Mouse (Mus musculus): Measurements from ENCODE around the gene Atp5d. TPM values are rescaled to one million over a fixed set of nuclear protein-coding genes. Genes with fewer than 3 reads are reported as not detected.
A peak's percentile ranks its signal among the peaks of the same experiment; 100 is the strongest.

Atp5d gene
- total RNA-seq, 1 experiment from 2014 or later = 460 TPM

DNA sequence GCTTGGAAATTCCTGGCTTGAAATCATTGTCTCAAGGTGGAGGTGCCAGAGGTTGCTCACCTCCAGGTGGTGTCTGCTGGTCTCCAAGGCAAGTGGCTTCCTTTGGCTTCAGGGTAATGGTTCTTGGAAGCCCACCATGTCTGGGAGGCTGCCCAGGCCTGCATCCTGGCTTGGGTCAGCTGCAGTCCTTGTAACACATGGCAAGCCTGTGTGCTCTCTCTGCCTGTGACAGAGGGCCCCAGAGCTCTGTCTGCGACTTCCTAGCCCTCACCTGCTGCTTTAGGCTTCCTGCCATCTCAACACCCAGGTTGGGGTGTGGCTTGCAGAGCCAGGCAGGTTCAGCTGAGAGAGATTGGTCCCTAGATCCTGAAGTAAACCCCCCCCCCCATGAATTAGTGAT, 20.7 kb upstream of the Atp5d start:
- no peak for DNase-seq

DNA sequence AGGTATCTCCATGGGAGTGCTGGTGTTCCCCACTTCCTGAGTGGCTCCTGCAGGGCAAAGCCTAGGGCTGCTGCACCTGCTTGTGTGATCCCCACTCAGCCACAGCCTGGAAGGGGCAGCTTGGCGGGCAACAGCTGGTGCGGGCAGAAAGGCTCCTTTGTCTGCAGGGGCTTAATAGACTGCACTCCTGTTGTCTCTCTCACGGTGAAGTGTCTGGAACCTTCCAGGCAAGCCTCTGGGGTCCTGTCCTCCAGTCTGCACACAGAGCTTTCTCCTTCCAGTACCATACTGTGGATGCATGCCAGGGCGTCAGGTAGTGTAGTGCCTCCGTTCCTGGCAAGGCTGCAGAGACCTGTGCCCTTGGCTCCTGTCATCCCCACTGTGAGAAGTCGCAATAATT, 19.9 kb upstream of the Atp5d start:
- DNase-seq = no peak

DNA sequence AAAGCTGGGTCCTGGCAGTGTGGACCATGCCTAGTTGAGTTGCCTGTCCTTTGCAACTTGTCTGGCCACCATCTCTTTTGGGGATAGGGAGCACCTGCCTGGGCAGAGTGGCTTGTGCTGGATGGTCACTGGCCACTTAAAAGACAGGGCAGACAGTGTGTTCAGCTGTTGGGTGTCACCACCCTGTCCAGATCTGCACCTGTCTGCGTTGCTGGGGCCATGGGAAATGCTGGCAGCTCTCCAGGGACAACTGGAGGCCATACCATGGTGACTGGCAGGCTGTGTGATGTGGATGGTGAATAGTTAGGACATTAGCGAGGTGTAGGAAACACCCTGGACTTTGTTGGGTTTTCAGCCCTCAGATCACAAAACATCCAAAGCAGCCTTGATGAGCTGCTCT, 18.3 kb upstream of the Atp5d start:
- no peak for DNase-seq

DNA sequence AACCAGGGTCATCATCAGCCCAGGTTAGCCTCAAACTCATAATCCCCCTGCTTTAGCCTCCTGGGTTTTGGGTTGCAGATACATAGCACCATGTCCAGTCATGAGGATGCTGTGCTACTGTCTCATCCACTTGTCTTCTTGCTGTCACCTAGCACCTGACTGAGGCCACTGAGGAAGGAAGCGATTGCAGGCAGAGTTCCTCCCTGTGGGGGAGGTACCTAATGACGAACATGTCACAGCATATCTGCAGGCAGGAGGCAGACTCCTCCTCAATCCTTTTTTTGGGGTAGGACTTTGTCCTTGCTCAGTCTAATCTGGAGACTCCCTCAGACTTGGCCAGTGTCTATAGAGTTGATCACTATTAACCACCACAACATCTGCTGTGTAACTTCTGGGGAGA, 16.8 kb upstream of the Atp5d start:
- DNase-seq = no peak

DNA sequence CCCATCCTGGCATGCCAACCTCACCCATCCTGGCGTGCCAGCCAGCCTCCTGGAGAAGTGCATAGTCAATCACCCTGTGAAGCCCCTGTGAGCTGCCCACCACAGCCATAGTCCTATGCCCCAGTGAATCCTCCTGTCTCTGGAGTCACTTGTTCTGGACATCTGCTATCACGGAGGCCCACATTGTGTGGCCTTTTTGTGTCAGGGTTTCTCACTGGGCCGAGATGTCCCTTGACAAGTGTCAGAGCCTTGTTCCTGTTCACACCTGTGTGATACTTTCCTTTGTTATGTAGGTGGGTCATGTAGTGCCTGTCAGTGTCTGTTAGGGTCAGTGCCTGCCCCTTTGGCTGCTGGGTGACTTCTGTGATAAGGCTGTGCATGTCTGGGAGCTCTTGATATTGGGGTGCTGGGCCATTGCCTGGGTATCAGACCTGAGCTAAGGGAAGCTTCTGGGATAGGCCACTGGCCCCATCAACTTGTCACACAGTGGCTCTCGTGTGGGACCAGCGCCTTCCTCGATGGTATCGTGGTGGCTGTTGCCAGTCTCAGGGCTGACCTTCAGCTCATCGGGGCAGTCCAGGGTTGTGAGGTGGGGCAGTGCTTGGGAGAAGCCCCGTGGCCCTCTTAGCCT, 14.4 kb upstream of the Atp5d start:
- DNase-seq = no peak

DNA sequence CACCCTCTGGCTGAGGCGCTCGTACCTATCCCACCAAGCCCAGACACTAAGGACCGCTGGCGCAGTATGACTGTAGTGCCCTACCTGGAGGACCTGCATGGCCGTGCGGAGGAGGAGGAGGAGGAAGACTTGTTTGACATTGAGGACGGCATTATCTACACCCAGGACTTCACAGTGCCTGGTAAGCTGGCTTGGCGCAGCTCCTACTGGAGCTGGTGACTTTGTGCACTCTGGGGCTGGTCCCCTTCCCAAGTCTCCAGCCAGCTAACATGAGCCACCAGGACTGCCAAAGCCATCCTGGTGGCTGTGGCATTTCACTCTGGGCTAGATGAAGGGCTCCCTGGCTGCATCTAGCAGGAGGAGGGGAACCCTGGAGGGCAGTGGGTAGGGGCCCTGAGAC, 10.5 kb upstream of the Atp5d start:
- DNase-seq = no peak

DNA sequence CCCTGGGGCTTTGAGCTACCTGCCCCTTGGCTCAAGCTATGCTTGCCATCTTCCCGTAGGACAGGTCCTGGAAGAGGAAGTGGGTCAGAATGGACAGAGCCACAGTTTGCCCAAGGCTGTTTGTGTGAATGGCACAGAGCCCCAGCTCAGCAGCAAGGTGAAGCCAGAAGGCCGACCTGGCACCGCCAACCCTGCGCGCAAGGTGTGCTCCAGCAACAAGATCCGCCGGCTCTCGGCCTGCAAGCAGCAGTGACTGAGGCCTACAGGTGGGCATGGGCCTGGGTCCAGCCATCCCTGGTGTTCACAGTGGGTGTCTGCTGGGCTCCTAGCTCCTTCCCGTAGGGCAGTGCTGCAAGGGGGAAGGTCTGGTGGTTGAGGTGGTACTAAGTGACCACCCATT, 8.6 kb upstream of the Atp5d start:
- DNase-seq = no peak

DNA sequence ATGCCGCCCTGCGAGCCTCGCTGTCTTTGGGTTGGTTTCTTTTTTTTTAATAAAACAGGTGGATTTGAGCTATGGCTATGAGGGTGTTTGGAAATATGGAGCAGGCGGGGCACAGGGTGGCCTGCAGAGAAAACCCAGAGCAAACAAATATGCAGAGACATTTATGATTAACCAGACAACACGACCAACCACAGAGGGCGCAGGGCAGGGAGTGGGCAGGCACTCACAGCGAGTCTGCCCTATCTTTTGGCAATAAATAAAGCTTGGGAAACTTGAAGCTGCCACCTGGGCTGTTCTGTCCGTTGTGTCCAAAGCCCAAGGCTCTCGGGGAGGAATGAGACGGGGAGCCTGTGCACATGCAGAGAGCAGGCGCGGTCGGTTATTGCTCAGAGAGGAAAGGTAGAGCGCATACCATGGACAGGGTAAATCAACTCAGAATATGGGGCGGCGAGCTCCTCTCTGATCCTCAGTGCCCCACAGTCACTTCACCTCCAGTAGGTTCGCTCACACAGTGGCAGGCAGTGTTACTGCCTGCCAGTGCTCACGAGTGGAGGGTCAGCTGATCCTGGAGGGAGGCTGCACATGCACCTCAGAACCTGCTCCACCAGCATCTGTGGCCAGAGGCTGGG, 7.9 kb upstream of the Atp5d start:
- DNase-seq = no peak

DNA sequence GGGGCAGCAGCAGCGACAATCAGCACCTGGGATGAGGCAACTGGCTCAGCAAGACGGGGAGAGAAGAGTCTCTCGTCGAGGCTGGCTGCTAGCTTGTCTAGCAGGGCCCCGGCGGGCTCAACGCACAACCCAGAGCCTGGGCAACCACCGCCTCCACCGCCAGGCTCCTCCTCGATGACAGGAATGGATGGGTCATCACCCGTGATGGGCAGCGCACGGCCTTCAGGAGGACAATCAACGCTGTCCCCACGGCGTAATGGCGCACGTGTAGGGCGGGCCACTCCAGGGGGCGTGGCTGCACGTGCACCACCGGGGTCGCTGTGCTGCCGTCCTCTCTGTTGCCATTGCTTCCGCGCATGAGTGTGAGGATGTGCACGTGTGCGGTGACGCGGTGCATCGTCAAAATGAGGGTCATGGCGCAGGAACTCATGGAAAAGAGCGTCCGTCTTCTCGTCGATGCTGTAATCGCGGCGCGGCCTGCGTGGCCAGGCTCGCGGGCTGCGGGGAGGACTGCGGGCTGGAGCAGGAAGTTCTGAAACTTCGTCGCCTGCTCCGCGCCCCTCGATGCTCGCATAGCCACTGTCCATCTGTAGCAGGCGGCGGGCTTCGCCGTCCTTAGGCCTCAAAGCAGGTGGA, 7.0 kb upstream of the Atp5d start:
- peak; percentile 71 for DNase-seq

DNA sequence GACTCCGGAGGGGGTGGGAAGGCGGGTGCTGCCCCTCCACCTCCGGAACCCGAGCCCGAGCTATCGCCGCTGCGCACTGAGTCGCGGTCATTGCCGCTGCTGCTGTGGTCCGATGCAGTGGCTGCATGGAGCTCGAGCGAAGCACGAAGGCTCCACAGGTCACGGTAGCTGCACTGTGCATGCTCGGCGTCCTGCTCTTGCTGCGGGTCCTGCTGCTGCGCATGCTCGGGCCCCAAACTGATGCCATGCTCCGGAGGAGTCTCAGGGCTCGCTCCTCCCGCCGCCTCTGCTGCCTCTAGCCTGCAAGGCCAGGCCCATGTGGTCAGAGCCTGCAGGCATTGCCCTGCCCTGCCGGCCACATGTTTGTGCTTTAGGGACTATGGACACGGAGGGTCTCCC, 6.5 kb upstream of the Atp5d start:
- no peak for DNase-seq

DNA sequence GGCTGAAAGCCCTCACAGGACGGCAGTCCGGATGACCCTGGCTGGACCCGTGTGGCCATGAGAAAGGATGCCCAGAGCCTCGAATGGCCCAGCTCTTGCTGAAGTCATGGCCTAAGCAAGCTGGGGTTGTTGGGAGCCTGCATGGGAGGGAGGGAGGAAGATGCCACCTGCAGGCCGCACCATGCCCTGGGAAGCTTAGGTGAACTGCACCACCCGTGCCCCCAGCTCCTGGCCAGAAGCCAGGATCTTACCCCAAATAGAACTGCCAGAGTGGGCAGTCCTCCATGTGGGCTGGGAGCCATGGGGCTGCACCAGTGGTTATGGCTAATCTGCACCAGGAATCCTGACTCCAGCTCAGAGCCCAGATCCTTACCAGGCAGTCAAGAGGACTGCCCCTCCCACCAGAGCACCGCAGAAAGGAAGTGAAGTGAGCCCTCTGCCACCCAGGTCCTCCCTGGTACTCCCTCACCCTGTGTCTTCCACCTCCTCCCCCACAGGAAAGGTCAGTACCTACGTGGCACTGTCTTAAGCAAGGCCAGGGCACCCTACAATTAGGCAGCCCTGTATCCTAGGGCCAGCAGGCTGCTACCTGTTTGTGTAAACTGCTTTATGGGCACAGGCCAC, 5.1 kb upstream of the Atp5d start:
- no peak for DNase-seq

DNA sequence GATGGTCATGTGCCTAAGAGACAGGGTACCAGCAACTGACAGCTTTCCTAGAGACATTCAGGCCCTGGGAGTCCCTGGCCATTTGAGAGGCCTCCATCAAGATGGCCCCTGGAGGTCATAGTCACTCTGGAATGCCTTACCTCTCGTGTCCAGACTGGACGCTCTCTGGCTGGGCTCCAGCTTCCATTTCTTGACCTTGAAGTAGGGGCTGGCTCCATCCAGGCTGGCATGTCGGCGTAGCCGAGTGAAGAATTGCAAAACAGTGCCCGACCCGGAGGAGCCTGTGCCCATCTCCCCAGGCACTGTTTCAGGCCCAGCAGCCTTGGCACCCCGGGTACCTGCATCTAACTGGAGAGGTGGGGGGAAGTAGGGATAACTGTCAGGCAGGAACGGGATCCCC, 4.0 kb upstream of the Atp5d start:
- DNase-seq = no peak

DNA sequence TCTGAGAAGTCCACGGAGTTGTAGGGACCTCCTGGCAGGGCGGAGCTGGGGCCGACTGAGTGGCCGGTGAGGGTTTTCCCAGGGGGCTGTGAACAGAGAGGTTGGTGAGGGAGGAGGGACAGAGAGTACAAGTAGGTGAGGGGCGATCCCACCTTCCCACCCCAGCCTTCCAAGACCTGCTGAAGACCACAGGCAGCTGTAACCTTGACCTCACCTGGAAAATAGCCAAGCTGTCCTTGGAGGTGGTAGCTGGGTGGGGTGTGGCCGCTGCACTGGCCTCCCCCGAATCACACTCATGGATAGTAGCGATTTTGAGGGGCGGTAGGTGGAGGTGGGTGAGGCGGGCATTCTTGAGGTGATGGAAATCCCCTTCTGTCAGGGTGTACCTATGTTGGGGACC, 3.3 kb upstream of the Atp5d start:
- no peak for DNase-seq

DNA sequence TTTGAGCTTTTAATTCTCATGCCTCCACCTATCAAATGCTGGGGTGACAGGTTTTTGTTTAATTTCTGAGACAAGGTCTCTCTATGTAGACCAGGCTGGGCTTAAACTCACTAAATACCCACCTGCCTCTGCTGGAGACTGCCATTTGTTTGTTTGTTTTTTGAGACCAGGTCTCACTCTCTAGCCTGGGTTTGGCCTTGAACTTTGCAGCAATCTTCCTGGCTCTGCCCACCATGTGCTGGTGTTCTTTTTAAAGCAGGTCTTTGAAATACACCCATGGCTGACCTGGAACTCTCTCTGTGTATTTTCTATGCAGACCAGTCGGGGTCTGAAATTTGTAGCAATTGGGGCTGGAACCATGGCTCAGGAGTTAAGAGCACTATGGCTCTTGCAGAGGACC, 2.8 kb upstream of the Atp5d start:
- no peak for DNase-seq

DNA sequence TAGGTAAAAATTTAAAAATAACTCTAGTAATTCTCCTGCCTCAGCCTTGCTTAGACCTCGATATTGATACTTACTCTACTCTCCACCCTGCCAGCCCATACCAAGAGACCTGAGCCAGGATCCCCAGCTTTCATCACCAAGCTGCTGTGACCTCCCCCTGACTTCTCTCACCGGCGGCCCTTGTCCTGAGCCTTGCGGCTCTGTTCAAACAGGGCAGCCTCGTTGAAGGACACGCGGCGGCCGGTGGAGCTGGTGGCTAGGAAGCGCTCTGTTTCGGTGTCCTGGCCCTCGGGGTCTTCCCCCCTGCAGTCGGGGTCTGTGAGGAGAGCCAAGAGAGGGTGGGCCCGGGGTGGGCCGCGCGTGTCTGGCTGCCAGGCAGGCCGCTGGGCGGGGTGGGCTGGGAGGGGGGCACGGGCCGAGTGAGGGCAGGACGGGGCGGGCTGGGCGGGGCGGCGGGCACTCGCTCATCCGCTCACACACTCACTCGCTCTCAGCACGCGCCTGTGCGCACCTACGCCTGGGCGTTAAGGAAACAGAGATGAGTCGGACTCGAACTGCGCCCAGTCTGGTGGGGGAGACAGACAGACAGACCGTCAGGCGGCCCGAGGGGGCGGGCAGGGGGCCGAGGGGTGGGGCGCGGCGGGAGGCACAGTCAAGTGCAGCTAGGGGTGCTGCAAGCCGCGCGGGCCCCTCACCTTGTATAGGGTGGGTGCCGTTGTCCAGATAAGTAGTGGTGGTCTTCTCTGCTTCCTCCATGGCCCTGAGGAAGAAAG, 2.1 kb upstream of the Atp5d start:
- DNase-seq = no peak

DNA sequence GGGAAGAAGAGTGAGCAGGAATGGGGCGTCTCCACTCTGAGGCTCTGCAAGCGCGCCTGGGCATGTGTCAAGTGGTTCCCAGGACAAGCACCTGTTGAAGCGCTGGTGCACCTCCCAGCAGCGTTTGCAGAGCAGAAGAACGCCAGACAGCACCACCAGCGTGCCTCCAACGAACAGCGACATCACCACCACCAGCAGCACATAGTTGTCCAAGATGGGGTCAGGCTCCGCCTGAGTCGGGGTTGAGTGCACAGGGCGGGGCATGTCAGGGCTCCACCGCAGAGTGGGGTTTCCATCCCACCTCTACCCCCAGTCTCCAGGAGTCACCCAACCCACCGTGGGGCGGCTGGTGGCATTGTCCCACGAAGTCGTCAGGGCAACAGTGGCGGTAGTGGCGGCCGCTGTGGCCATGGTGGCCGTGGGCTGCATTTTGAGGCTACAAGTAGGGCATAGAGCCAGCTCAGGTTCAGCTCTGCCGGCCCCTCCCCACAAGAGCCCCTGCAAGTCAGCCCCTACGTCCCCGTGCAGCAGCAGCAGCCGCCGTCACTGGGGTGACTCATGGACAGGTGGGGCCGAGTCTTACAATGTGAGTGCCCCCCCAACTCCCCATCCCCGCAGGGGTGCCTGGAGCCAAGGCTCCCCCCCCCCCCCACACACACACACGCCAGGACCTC, 1.3 kb upstream of the Atp5d start:
- no peak for DNase-seq

DNA sequence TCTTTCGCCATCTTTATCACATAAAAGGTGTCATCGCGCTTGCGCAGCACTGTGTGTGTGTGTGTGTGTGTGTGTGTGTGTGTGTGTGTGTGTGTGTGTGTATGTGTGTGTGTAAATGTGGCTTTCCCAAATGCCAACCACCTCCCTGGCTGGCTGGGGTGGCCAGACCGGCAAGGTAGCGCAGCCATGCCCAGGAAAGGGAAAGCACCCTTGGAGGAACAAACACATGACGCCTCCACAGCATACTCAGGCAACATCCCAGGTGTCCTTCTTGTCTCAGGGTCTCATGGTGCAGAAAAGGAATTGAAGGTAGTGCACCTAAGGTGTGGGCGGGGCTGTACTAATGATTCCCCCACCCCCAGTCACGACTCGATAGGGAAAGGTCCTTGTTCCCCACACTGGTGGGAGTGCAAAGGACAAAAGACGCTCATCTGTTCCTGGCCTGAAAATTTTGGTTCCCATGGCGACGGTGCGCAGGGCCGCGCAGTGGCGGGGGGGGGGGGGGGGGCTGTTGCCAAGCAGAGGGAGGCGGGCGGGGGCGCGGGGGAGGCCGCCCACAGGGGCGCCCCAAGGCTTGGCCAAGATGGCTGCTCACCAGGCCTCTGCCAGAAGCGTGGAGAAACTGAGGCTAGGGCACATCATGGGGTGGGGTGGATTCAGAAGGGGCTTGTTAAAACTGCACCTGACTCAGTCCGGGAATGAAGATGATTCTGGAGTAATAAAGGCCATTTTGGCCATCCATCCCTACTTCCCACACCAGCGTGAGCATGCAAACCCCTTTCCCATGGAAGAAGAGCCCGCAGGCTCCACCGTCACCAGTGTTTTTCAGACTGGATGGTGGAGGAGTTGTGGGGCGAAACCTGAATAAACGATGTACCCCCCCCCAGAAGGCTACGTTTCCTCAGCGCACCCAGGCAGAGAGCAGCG, 543 bp upstream of the Atp5d start:
- no peak for DNase-seq

DNA sequence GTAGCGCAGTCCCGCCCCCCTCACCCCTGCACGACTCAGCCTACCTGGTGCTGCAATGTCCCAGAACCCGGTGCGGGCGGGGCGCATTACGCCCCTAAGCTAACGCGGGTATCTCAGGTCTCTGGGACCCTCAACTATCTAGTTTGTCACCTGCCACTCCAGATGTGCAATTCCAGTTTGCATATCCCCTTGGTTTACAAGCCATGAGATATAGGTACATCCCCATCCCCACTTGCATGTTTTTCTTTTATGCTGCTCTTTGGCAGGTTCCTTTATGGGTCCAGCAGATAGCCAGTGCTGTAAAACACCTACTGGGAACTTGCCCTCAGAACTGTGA, 975 bp downstream of the Atp5d start:
- DNase-seq = no peak

DNA sequence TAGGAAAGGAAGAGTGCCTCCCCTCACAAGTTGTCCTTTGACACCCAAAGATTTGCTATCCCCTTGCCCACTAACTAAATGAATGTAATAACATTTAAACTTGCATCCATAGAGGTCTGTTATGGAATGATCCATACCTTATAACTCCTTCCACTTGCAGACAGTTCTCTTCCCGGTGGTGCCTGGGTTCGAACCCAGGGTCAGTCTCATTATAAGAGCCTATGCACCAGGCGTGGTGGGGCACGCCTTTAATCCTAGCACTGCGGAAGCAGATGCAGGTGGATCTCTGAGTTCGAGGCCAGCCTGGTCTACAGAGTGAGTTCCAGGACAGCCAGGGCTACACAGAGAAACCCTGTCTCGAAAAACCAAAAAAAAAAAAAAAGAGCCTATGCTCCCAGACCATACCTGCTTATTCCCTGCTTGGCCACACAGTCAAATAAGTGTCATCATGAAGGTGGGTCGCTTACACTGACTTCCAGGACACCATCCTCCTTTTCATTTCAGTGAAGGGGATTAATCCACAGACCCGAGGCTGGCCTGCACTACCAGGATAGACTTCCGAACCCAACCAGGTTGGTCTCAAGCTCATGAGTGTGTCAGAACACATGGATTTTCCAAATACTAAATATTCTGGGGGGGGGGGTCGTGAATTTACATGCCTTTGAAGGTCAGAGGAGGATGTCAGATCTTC, 1.7 kb downstream of the Atp5d start:
- no peak for DNase-seq

DNA sequence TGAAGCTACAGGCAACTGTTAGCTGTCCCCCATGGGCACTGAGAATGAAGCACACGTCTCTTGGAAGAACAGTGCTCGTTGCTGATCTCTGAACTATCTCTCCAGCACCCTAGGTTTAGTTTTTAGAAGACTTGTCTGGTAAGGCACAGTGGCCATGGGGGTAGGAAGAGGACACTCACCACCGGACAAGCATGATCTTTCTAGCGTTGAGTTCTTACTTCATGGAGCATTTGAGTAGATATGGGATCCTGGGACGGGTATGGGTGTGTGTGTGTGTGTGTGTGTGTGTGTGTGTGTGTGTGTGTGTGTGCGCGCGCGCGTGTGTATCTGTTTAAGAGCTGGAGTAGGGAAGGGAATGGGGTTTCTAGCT, 2.2 kb downstream of the Atp5d start, which contains the start of gene Cbarp:
Gene Cbarp, minus strand, starts transcription at position 170 of the 370 bp plus-strand sequence.
- DNase-seq = no peak

DNA sequence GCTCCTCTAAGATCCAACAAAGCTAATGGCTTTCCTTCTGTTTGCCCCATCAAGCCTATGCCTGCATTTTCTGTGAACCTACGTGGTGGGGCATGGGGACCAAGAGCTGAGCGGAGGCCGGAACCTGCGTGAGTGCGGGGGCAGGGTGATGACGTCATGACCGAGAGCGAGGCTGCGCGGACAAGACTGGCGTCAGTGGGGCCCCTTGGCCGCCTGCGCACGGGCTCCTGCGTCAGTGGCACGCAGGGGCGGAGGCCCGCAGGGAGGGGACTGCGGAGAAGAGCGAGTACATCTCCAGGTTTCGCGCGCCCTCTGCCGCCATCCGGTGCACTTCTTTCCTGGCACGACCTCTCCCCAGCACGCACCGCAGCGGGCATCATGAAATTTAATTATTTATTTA, 2.8 kb downstream of the Atp5d start:
- DNase-seq = peak; percentile 95

All from adrenal gland, postnatal 25 days (tissue).